Mouse (Mus musculus): ENCODE results near the gene Lgals9.

The Lgals9 gene

DNA sequence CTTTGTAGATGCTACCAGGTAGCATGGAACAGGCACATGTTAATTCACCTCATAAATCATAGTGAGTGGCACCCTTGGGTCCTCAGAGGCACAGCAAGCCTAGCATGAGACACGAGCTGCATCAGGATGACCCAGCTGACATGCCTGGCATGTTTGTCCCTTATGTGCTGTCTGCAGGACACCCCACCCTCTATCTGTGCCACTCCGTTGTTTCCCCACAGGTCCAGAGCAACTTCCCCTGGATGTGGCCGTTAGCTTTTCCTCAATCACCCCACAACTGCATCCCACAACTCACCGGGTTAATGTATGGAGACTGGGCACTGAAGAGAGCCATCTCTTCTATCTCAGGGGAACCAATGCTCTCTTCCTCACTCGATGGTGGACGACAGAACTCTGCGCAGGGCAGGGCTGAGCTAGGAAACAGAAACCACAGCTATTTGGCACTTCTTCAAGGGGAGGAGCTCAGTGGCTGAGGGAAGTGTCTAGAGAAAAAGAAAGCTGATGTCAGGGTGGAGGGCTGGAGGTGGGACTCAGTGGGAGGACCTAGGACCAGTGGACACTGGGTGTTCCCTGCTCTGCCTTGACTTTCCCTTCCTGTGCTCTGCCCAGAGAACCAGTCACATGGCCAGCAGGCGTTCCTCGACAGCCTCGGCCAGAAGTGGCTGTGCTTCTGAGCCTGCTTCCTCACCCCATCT lies at the start of gene Lgals9:
Gene Lgals9 (minus strand): TSS at position 464 of the 695 bp plus-strand sequence.
- in situ Hi-C loops (cut with MboI; ENCODE audit: unreplicated experiment in 2 of 2) = loop anchor here (5.0 kb wide), 2 partner anchors 33 to 38 kb away; no protein-coding TSS in a partner anchor

DNA sequence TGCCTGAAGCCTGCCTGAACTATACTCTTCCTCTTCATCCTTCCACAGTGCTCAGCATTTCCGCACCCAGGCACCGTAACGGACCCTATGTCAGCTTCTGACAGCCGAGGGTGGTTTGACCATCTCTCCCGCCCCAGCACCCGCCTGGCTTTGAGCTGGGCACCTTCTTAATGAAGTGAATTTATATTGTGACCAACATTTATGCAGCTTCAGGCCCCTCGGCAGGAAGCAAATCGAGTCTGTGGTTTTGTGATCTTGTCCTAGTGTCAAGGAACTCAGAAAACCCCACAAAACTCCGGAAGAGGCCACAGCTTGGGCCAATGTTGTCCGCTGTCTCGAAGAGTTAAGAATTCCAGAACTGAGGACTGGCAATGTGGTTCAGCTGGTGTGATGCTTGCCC lies 48.9 kb upstream of the Lgals9 start:
- in situ Hi-C loops (cut with MboI; ENCODE audit: unreplicated experiment in 2 of 2) = loop anchor here (5.0 to 25.0 kb wide), 7 partner anchors 179 to 654 kb away; partner anchors contain the start of gene Gm9964 (in 2 of the 2)

DNA sequence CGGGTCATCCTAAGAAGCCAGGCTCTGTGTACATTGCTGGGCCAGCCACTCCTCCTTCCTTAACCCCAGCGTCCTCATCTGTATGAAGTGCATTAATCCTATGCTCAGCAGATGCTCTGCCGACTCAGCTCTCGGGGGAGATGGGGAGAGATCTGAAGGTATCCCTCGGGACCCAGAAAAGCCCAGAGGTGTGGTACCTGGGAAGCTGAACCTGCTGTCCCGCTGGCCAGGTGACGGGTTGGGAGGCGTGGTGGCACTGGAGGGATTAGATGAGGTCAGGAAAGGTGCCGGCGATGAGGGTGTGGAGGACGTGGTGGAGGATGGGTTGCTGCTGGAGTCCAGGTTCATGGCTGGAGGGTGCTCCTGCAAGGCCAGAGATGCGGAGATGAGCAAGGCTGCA lies 48.3 kb upstream of the Lgals9 start:
- in situ Hi-C loops (cut with MboI; ENCODE audit: unreplicated experiment in 2 of 2) = loop anchor here (5.0 to 25.0 kb wide), 7 partner anchors 179 to 654 kb away; partner anchors contain the start of gene Gm9964 (in 2 of the 2)

DNA sequence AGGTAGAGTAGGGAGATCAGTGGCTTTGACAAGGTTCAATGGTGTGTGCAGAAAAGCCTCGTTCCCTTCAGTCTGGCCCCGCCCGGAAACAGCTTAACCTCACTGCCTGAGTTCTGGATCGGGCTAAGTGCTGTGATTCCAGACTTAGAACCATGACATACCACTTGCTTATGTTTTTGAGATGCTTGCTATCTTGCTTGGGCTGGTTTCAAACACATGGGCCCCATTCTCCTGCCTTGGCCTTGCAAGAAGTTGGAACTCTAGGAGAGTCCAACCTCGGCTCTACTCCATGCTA lies 46.7 kb upstream of the Lgals9 start:
- in situ Hi-C loops (cut with MboI; ENCODE audit: unreplicated experiment in 2 of 2) = loop anchor here (5.0 to 25.0 kb wide), 7 partner anchors 181 to 656 kb away; partner anchors contain the start of gene Gm9964 (in 2 of the 2)

DNA sequence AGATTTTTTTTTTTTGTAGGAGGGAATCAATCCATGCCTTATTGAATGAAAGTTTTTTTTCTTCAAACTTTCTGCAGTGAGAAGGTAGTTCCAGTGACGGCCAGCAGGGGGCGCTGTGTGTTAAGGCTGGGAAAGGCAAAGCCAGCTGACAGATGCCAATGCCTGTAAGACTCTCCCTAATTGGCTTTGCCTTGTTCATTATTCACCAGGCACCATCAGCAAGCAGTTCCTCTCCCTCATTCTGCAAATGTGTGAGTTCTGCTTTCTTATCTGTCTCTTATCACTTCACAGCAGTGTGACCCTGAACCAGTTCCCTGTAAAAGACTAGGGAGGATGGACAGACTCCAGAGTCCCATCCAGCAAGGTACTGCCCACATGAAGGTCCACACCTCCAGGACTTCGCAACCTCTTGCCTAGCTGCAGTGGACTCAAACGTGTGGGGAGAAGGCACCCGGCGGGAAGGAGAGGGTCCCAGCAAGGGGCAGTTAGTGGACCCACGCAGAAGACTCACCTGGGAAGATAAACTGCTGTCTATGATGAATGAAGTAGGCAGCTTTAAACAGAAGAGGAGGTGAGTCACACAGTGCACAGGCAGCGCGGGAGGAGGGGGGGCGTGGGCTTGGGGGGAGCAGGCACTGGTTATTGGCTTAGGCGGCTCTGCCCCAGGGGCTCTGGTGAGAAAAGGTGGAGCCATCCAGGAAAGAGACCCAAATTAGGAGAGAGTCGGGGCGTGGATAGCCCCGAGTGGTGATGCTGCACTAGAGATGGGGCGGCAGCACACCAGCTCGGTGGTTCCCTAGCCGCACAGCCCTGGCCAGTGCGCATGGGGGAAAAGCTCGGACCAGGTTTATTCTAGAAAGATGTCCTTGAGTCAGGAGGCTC lies 46.1 kb upstream of the Lgals9 start:
- in situ Hi-C loops (cut with MboI; ENCODE audit: unreplicated experiment in 2 of 2) = loop anchor here (5.0 to 25.0 kb wide), 7 partner anchors 181 to 656 kb away; partner anchors contain the start of gene Gm9964 (in 2 of the 2)

- in situ Hi-C loops (cut with MboI; ENCODE audit: unreplicated experiment in 2 of 2) = loop anchor here (5.0 to 25.0 kb wide), 5 partner anchors 41 to 1689 kb away; partner anchors contain the start of genes Atad5 (in 1 of the 2), Crlf3 (in 1 of the 2) and Lgals9 (in 1 of the 2)
Observed at GRCm38 (mm10) chr11:79023751-79024150, 39.0 kb upstream of the Lgals9 start.

- in situ Hi-C loops (cut with MboI; ENCODE audit: unreplicated experiment in 2 of 2) = loop anchor here (5.0 to 25.0 kb wide), 5 partner anchors 41 to 1689 kb away; partner anchors contain the start of genes Atad5 (in 1 of the 2), Crlf3 (in 1 of the 2) and Lgals9 (in 1 of the 2)
Observed at GRCm38 (mm10) chr11:79023342-79023741, 38.6 kb upstream of the Lgals9 start.

DNA sequence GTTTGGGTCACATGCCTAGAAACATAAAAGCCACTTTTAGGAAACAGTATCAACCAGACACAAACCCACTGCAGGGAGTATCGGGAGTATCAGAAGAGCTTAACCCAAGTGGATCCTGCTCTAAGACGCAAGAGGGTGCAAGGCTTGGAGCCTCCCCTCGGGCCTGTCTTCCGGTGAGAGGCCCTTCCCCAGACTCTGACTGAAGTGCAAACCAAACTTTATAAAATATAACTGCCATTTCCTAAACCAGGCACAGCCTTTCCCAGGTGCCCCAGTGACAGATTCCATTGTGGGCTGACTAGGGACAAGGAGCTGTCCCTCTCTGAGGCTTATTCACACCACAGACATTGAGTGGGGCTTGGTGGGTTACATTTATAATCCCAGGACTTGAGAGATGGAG lies 38.1 kb upstream of the Lgals9 start:
- in situ Hi-C loops (cut with MboI; ENCODE audit: unreplicated experiment in 2 of 2) = loop anchor here (5.0 to 25.0 kb wide), 5 partner anchors 41 to 1689 kb away; partner anchors contain the start of genes Atad5 (in 1 of the 2), Crlf3 (in 1 of the 2) and Lgals9 (in 1 of the 2)

DNA sequence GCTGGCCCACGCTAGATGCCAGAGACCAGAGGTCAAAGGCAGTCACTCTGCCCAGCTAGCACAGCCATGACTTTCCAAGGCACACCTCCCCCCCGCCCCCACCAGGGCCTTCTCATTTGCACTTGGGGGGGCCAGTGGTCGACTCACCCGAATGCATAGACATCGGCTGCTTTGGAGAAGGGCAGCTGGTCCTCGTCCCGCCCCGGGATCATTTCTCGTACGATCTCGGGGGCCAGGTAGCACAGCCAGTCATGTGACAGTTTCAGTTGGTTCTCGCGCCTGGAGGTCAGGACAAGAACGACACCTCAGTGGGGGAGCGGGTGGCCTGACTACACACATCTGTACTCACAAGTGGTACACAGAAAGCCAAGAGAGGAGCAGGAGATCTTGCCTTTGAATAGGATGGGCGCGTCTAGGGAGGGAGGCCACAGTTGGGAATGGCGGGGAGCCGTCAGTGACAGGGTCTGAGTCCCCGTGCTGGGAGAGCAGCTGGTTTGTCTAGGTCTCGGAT lies 35.8 kb upstream of the Lgals9 start:
- in situ Hi-C loops (cut with MboI; ENCODE audit: unreplicated experiment in 2 of 2) = loop anchor here (5.0 to 25.0 kb wide), 5 partner anchors 38 to 1692 kb away; partner anchors contain the start of genes Atad5 (in 1 of the 2), Crlf3 (in 1 of the 2) and Lgals9 (in 1 of the 2)

- in situ Hi-C loops (cut with MboI; ENCODE audit: unreplicated experiment in 2 of 2) = loop anchor here (5.0 to 25.0 kb wide), 5 partner anchors 38 to 1692 kb away; partner anchors contain the start of genes Lgals9 (in 2 of the 2), Atad5 (in 1 of the 2) and Crlf3 (in 1 of the 2)
Observed at GRCm38 (mm10) chr11:79019839-79020534, 35.2 kb upstream of the Lgals9 start.

DNA sequence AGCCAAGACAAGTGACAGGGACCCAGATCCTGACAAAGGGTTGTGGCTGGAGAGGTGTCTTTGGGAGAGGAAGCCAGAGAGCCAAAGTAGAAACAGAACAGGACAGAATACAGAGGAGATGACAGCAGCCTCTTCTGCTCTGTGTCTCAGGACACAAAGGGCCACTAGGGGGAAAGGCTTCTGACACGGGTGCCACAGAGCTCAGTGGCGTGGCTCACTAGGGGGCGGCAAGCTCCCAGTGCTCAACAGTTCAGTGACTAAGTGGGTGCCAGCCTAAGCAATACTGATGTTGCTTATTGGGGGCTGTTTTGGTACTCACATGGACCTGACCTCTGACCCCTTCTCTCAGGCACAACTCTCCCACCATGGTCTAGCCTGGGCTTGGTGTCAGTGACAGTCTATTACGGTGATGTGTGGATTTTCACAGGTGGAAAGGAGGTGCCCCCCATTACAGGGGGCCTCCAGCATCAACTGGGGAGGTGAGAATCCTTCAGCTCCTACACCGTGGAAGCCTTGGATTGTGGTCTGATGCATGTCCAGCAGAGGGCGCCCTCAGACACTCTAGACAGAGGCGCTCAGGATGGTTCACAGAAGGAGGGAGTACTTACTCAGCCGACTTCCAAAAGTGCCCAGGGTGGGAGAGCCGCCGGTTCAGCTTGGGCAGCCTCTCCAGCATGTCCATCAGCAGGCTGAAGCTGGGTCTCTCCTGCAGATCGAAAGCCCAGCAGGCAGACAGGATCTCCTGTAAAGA lies 34.4 kb upstream of the Lgals9 start:
- in situ Hi-C loops (cut with MboI; ENCODE audit: unreplicated experiment in 2 of 2) = loop anchor here (5.0 to 25.0 kb wide), 4 partner anchors 37 to 1693 kb away; partner anchors contain the start of genes Atad5 (in 1 of the 2), Crlf3 (in 1 of the 2) and Lgals9 (in 1 of the 2)

DNA sequence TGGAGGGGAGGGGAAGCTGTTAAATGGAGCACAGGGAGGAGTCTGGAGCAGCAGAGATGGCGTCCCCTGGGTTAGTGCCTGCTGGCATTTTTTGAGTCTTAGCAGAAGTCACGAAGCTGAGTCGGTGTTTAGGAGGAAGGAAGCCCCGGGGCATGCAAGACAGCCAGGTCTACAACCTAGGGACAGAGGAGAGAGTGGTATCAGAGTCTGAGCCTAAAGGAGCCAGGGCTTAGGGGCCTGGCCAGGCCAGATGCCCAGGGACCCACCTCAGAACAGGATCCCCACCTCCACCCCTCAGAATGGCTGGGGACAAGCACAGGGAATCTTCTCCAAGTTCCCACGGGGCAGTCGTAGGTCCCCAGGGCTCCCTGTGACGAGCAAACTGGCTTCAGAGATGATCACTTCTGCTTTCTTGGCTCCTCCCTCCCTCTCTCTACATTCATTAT lies 32.4 kb upstream of the Lgals9 start:
- in situ Hi-C loops (cut with MboI; ENCODE audit: unreplicated experiment in 2 of 2) = loop anchor here (5.0 to 25.0 kb wide), 4 partner anchors 35 to 1695 kb away; partner anchors contain the start of genes Atad5 (in 1 of the 2), Crlf3 (in 1 of the 2) and Lgals9 (in 1 of the 2)

- in situ Hi-C loops (cut with MboI; ENCODE audit: unreplicated experiment in 2 of 2) = loop anchor here (5.0 to 25.0 kb wide), 4 partner anchors 34 to 1696 kb away; partner anchors contain the start of genes Atad5 (in 1 of the 2), Crlf3 (in 1 of the 2) and Lgals9 (in 1 of the 2)
Observed at GRCm38 (mm10) chr11:79016236-79016635, 31.5 kb upstream of the Lgals9 start.

DNA sequence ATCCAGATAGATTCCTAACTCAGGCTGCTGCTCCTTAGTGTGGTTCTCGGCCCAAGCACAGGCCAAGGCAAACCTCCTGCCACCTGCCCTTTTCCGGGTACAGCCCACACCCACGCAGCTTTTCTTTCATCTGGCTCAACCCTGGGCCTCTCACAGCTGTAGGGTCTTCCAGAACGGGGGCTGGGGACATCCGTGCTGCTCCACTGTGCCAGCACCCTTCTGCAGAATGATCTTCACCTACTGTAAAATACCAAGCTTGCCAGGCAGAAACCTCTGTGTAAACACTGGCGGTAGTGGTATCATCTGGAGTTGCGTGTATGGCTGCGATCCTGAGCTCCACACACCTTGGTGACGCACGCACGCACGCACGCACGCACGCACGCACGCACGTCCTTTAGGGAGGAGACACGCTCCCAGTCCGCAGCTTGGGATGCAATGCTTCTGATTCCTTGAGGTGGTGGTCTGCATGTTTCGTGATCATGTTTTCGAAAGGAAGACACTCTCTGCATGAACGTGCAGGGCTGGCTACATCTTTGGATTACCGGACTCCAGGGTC lies 31.0 kb upstream of the Lgals9 start:
- in situ Hi-C loops (cut with MboI; ENCODE audit: unreplicated experiment in 2 of 2) = loop anchor here (5.0 to 25.0 kb wide), 4 partner anchors 33 to 1697 kb away; partner anchors contain the start of genes Atad5 (in 1 of the 2), Crlf3 (in 1 of the 2) and Lgals9 (in 1 of the 2)

- in situ Hi-C loops (cut with MboI; ENCODE audit: unreplicated experiment in 2 of 2) = loop anchor here (5.0 to 25.0 kb wide), 4 partner anchors 32 to 1698 kb away; partner anchors contain the start of genes Atad5 (in 1 of the 2), Crlf3 (in 1 of the 2) and Lgals9 (in 1 of the 2)
Observed at GRCm38 (mm10) chr11:79014602-79015325, 30.0 kb upstream of the Lgals9 start.

DNA sequence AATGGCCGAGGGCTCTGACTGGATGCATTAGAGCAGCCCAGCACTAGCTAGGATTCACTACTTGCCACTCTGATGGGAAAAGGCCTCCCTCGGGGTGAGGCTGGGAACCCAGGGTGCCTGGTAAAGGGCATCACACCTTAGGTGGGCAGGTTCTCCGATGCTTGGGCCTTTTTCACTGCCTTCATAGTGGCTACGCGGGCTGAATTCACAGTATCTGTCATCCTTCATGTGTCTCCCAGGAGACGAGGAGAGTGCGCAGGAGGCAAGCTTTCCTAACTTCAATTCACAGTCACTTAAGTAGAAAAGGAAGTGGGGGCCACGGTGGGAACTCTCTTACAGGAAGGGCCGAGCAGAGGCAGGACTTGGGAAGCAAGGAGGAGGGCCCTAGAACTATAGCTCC lies 29.1 kb upstream of the Lgals9 start:
- in situ Hi-C loops (cut with MboI; ENCODE audit: unreplicated experiment in 2 of 2) = loop anchor here in 1 of 2 experiments (10.0 to 25.0 kb wide), 3 partner anchors 49 to 1698 kb away; partner anchors contain the start of genes Atad5 and Crlf3

- in situ Hi-C loops (cut with MboI; ENCODE audit: unreplicated experiment in 2 of 2) = loop anchor here in 1 of 2 experiments (10.0 to 25.0 kb wide), 3 partner anchors 48 to 1699 kb away; partner anchors contain the start of genes Atad5 and Crlf3
Observed at GRCm38 (mm10) chr11:79013056-79013455, 28.3 kb upstream of the Lgals9 start.

Data from v-Abl transformed pro-B cells (cell line).